Mouse (Mus musculus) intestine, postnatal 0 days (tissue): ENCODE measurements around the gene Ccr8. TPM values are rescaled to one million over a fixed set of nuclear protein-coding genes. Genes with fewer than 3 reads are reported as not detected.
A peak's percentile ranks its signal among the peaks of the same experiment; 100 is the strongest.

ENCODE experiments used
- ATAC-seq: fragments of 200-750 bp; cut with Nextera tagmentation; 2 replicates; pipeline ENCODE4 v1.8.0; 2017; ENCODE audit warnings: mild to moderate bottlenecking, moderate TSS enrichment, moderate library complexity
- H3K27ac ChIP-seq: fragments of 300-500 bp; sonication (generic); 2 replicates; pipeline ENCODE4 v1.5.1; 2014; ENCODE audit warnings: mild to moderate bottlenecking, low read depth, low read length, moderate library complexity
- H3K27me3 ChIP-seq: fragments of 300-500 bp; sonication (generic); replicated peaks from 2 replicates; pipeline ENCODE4 v1.6.1; 2014; ENCODE audit warnings: low read length, mixed read lengths; ENCODE audit not compliant: control insufficient read depth, insufficient read depth
- H3K36me3 ChIP-seq: fragments of 300-500 bp; sonication (generic); 2 replicates; pipeline ENCODE4 v1.6.1; 2014; ENCODE audit warnings: mild to moderate bottlenecking, moderate library complexity; ENCODE audit not compliant: control insufficient read depth, insufficient read depth
- H3K4me1 ChIP-seq: fragments of 300-500 bp; sonication (generic); replicated peaks from 2 replicates; pipeline ENCODE4 v1.6.1; 2014; ENCODE audit warnings: antibody characterized with exemption, low read length, mixed read lengths; ENCODE audit not compliant: control insufficient read depth, insufficient read depth
- H3K4me2 ChIP-seq: fragments of 300-500 bp; sonication (generic); replicated peaks from 2 replicates; pipeline ENCODE4 v1.6.1; 2014; ENCODE audit warnings: low read depth, mild to moderate bottlenecking, moderate library complexity
- H3K4me3 ChIP-seq: fragments of 300-500 bp; sonication (generic); 2 replicates; pipeline ENCODE4 v1.5.1; 2014; ENCODE audit warnings: low read depth, low read length
- H3K9ac ChIP-seq: fragments of 300-500 bp; sonication (generic); 2 replicates; pipeline ENCODE4 v1.6.1; 2014; ENCODE audit warnings: mild to moderate bottlenecking, low read depth, low read length
- H3K9me3 ChIP-seq: fragments of 300-500 bp; sonication (generic); 2 replicates; pipeline ENCODE4 v1.6.1; 2016; ENCODE audit warnings: mixed run types; ENCODE audit not compliant: control insufficient read depth
- CTCF ChIP-seq: sonication (generic); IDR thresholded peaks from 2 replicates; pipeline ENCODE4 v1.5.1; 2016; ENCODE audit warnings: low read depth, mild to moderate bottlenecking, control low read depth, antibody characterized with exemption, moderate library complexity
- WGBS: fragments of 180-500 bp; shearing (Covaris S2); extraction: QIAGEN DNeasy Blood & Tissue Kit; methylation state at CpG from one replicate; pipeline ENCODE4 v1.1.7; 2014; 5-methylcytosine and 5-hydroxymethylcytosine counted together
- polyA plus RNA-seq: library from polyadenylated mRNA; unstranded; fragments of >200 nt; fragmentation: Nextera tagmentation; extraction: Ambion mirVana; gene quantifications from 2 replicates; pipeline ENCODE4 v1.2.1, GENCODE M21; 2015

Gene Ccr8
- polyA plus RNA-seq, 1 experiment from 2014 or later: 0.42 TPM

DNA sequence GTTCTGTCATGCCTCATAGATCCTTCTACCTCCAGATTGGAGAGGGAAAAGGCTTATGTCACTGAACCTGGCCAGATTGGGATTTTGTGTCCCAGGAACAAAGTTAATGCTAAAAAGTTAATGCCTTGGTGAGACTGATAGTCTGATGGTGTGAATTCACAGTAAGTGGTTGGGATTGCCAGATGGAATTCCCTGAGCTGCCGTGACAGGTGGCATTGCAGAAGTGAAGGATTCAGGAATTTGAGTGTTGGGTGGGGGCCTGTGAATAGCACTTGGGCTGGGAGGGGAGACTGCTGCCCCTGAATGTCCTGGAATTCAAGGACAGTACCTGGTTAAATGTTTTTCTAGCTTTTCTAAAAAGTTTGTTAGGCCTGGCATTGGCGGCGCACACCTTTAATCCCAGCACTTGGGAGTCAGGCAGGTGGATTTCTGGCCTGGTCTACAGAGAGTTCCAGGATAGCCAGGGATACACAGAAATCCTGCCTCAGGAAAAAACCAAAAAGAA is 39.9 kb downstream of the Ccr8 start:
- H3K27ac ChIP-seq: no peak overlapping the region
- WGBS: 85% methylated on average over 3 of the region's 3 CpGs

DNA sequence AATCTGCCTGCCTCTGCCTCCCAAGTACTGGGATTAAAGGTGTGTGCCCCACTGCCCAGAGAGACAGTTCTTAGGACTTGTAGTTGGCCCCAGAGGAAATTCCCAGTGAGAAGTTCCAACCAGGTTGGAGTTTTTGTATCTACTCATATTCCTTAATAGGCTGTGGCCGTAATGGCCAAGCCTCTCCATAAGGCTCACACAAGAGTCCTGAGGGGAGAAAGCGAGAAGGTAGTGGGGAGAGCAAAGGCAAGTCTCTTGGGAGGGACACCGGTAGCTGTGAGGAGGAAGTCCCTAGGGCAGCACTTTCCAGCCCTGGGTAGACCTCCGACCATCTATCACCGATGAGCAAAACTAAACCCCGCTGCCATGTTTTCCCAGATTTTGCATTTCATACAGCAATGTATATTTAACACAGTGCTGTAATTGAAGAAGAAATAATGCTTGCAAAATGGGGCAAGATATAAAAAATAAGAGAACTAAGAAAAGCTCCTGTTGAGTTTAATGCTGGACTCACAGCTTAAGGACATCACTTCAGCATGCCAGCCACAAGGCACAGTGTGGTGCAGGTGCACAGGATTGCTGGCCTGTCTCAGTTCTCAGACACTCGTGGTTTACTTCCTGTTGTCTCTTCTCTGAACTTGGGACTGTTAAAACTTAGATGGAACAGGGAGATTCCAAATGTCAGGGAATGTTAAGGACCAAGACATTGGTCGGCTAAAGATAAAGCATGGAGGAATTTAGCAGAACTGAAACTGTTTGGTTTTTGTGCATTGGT is 41.3 kb downstream of the Ccr8 start:
- 37% methylated on average over 8 of the region's 8 CpGs for WGBS

More for the DNA sequence above, 39.9 kb downstream of the Ccr8 start:
- TF ChIP-seq CTCF: no peak
- Histone ChIP-seq H3K36me3 (peaks cover 38% of the 10 kb centered on the region), H3K4me3 (no peak overlapping the region), H3K9me3 (no peaks in the 10 kb centered on the region), H3K4me1 (0 out of 2 replicates have a peak, but pooled peaks cover 2% of the 10 kb centered on the region), H3K9ac (no peak overlapping the region), H3K4me2 (no peak overlapping the region), H3K27me3 (no peaks in the 10 kb centered on the region)
- ATAC-seq: no peak

GRCm38 (mm10) chr9:120133755-120134475 is 42.0 kb downstream of the Ccr8 start:
- H3K4me1 ChIP-seq: no peaks in the 10 kb centered on the region
- no peak overlapping the region for H3K9ac ChIP-seq
- no peak overlapping the region for H3K27ac ChIP-seq
- WGBS: 44% methylated on average over 6 of the region's 6 CpGs
- peaks cover 37% of the 10 kb centered on the region for H3K36me3 ChIP-seq
- H3K4me2 ChIP-seq: no peak overlapping the region
- TF ChIP-seq CTCF: no peak
- no peak overlapping the region for H3K4me3 ChIP-seq
- no peaks in the 10 kb centered on the region for H3K27me3 ChIP-seq
- no peak for ATAC-seq
- H3K9me3 ChIP-seq: no peaks in the 10 kb centered on the region

More for the DNA sequence above, 41.3 kb downstream of the Ccr8 start:
- no peaks in the 10 kb centered on the region for H3K9me3 ChIP-seq
- H3K27ac ChIP-seq: no peak overlapping the region
- no peak for TF ChIP-seq CTCF
- no peak overlapping the region for H3K9ac ChIP-seq
- ATAC-seq: no peak
- H3K4me2 ChIP-seq: no peak overlapping the region
- no peaks in the 10 kb centered on the region for H3K27me3 ChIP-seq
- H3K4me1 ChIP-seq: 0 out of 2 replicates have a peak, but pooled peaks cover 2% of the 10 kb centered on the region
- H3K36me3 ChIP-seq: peaks cover 38% of the 10 kb centered on the region
- H3K4me3 ChIP-seq: no peak overlapping the region

- 61% methylated on average over 13 of the region's 13 CpGs for WGBS
- no peak for ATAC-seq
These were observed 42.7 kb downstream of the Ccr8 start for GRCm38 (mm10) chr9:120134529-120135160.

GRCm38 (mm10) chr9:120135454-120135853 is 43.5 kb downstream of the Ccr8 start:
- Histone ChIP-seq H3K4me1 (no peaks in the 10 kb centered on the region), H3K36me3 (peaks cover 24% of the 10 kb centered on the region), H3K9me3 (no peaks in the 10 kb centered on the region), H3K4me3 (no peak overlapping the region), H3K4me2 (no peak overlapping the region), H3K27me3 (no peaks in the 10 kb centered on the region), H3K9ac (no peak overlapping the region), H3K27ac (no peak overlapping the region)
- no peak for ATAC-seq
- TF ChIP-seq CTCF: no peak
- WGBS: 85% methylated on average over 11 of the region's 11 CpGs

More at GRCm38 (mm10) chr9:120134529-120135160, 42.7 kb downstream of the Ccr8 start:
- Histone ChIP-seq H3K27me3 (no peaks in the 10 kb centered on the region), H3K4me3 (no peak overlapping the region), H3K9ac (no peak overlapping the region), H3K4me1 (no peaks in the 10 kb centered on the region), H3K9me3 (no peaks in the 10 kb centered on the region), H3K4me2 (no peak overlapping the region), H3K27ac (no peak overlapping the region), H3K36me3 (peaks cover 31% of the 10 kb centered on the region)
- TF ChIP-seq CTCF: no peak

DNA sequence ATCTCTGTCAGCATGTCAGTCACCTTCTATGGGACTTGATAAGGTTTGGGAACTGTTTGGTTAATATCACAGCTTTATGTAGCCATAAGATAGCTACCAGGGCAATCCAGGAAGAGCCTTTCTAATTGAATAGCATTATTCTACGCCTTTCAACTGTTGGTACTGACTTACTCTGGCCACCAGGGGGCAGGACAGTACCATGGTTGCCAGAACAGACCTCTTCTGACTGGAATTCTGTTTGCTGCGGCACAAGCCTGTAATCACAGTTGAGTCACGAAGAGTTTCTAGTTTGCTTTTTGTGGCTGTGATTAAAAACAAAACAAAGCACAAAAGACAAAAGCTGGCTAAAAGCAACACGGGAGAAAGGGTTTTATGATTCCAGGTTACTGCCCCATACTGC is 48.7 kb downstream of the Ccr8 start:
- Histone ChIP-seq H3K36me3 (no peaks in the 10 kb centered on the region), H3K9me3 (no peaks in the 10 kb centered on the region), H3K27ac (no peak overlapping the region), H3K9ac (no peak overlapping the region), H3K4me2 (no peak overlapping the region), H3K4me3 (no peak overlapping the region), H3K27me3 (no peaks in the 10 kb centered on the region), H3K4me1 (no peaks in the 10 kb centered on the region)
- TF ChIP-seq CTCF: peak; percentile 95
- WGBS: 4% methylated on average over 4 of the region's 4 CpGs
- no peak for ATAC-seq
